10 mouse cellular contexts compared by ENCODE assay signal in genomic region chr12:5247505-5247904, GRCm38 (mm10).
DNase-seq lines count a peak whose midpoint lies in the region; ATAC-seq lines count a peak whose summit lies in the region.
"Had no signal": no experiment of that assay in that cellular context is flagged by ENCODE, and none has a peak within 500 bp of the region (broad histone marks: within the 10 kb centered on the region; RNA-seq: fewer than 3 reads in every experiment).

No protein-coding gene starts in this region.

- no peak for DNase-seq in cerebellum, postnatal 4 days (ENCODE audit: low spot score in 2 of 2)
- DNase-seq in hindbrain, embryonic 14.5 days (ENCODE audit: low spot score), result no peak
- peak; percentile 48 for DNase-seq in adrenal gland, postnatal 10 days
- DNase-seq in left cerebral cortex, adult 8-10 months (ENCODE audit: low spot score in 2 of 2), result no peak
- no peak for DNase-seq in adipocyte (ENCODE audit: low spot score)
- DNase-seq: liver, postnatal 0 days had no signal

- H3K27ac ChIP-seq in hindbrain, embryonic 15.5 days (replicated peaks), result peak overlapping the region; percentile 18; the same call in 1 of the 2 replicates
- H3K27ac ChIP-seq in hindbrain, embryonic 14.5 days, result no peak overlapping the region; the same call in 1 of the 2 replicates
- H3K27ac ChIP-seq in lung, embryonic 16.5 days (ENCODE audit: low read length), result no peak overlapping the region

- no peaks in the 10 kb centered on the region for H3K9me3 ChIP-seq in hindbrain, embryonic 15.5 days
- no peaks in the 10 kb centered on the region for H3K9me3 ChIP-seq in hindbrain, embryonic 14.5 days (ENCODE audit: control insufficient read depth, low read length)
- no peaks in the 10 kb centered on the region for H3K9me3 ChIP-seq in lung, embryonic 16.5 days (ENCODE audit: control insufficient read depth, low read length)

- 44% methylated on average over 6 of the region's 6 CpGs for WGBS in hindbrain, embryonic 15.5 days
- WGBS in hindbrain, embryonic 14.5 days, result 47% methylated on average over 6 of the region's 6 CpGs
- 11% methylated on average over 6 of the region's 6 CpGs for WGBS in lung, embryonic 16.5 days

- no peaks in the 10 kb centered on the region for H3K36me3 ChIP-seq in hindbrain, embryonic 15.5 days
- H3K36me3 ChIP-seq in hindbrain, embryonic 14.5 days (replicated peaks; ENCODE audit: control insufficient read depth, insufficient read depth), result no peaks in the 10 kb centered on the region
- no peaks in the 10 kb centered on the region for H3K36me3 ChIP-seq in lung, embryonic 16.5 days (ENCODE audit: control insufficient read depth, insufficient read depth, low read length)

- H3K4me3 ChIP-seq in hindbrain, embryonic 15.5 days, result no peak overlapping the region
- H3K4me3 ChIP-seq in hindbrain, embryonic 14.5 days (replicated peaks; ENCODE audit: low read length), result no peak overlapping the region
- no peak overlapping the region for H3K4me3 ChIP-seq in lung, embryonic 16.5 days (ENCODE audit: low read length)
- H3K4me3 ChIP-seq: erythroblast, embryonic 14.5 days had no signal

- H3K9ac ChIP-seq in hindbrain, embryonic 15.5 days, result no peak overlapping the region
- no peak overlapping the region for H3K9ac ChIP-seq in hindbrain, embryonic 14.5 days
- no peak overlapping the region for H3K9ac ChIP-seq in lung, embryonic 16.5 days (ENCODE audit: low read length)
- H3K9ac ChIP-seq: liver, postnatal 0 days had no signal

- ATAC-seq in cerebellum, adult (ENCODE audit: insufficient number of reproducible peaks, low FRiP score, low TSS enrichment), result peak; percentile 22; the same call in 1 of the 2 replicates
- ATAC-seq in hindbrain, embryonic 15.5 days (ENCODE audit: low FRiP score, low read depth), result no peak
- no peak for ATAC-seq in hindbrain, embryonic 14.5 days (ENCODE audit: low FRiP score)
- ATAC-seq in lung, embryonic 16.5 days (ENCODE audit: low read depth), result peak; percentile 36; the same call in 1 of the 2 replicates
- ATAC-seq: liver, postnatal 0 days had no signal

- H3K4me1 ChIP-seq in hindbrain, embryonic 15.5 days (replicated peaks), result peaks cover 41% of the 10 kb centered on the region
- H3K4me1 ChIP-seq in hindbrain, embryonic 14.5 days (replicated peaks; ENCODE audit: control insufficient read depth, insufficient read depth, low read length), result peaks cover 9% of the 10 kb centered on the region
- H3K4me1 ChIP-seq in lung, embryonic 16.5 days (replicated peaks; ENCODE audit: control insufficient read depth, insufficient read depth, low read length), result peaks cover 17% of the 10 kb centered on the region

- H3K4me2 ChIP-seq in hindbrain, embryonic 15.5 days, result no peak overlapping the region
- no peak overlapping the region for H3K4me2 ChIP-seq in hindbrain, embryonic 14.5 days (replicated peaks)
- no peak overlapping the region for H3K4me2 ChIP-seq in lung, embryonic 16.5 days (ENCODE audit: low read depth, low read length)

- no peaks in the 10 kb centered on the region for H3K27me3 ChIP-seq in hindbrain, embryonic 15.5 days
- no peaks in the 10 kb centered on the region for H3K27me3 ChIP-seq in hindbrain, embryonic 14.5 days (ENCODE audit: control insufficient read depth, insufficient read depth, low read length)
- H3K27me3 ChIP-seq in lung, embryonic 16.5 days (ENCODE audit: control insufficient read depth, insufficient read depth, low read depth, low read length), result no peaks in the 10 kb centered on the region

Comparison
In these comparisons a context has a peak if more than half of its experiments do, and no peak if none do; other contexts are left out.
1. ATAC-seq: peak in cerebellum, adult (single experiment) and lung, embryonic 16.5 days (single experiment); none in hindbrain, embryonic 15.5 days (single experiment) and hindbrain, embryonic 14.5 days (single experiment).